Mouse (Mus musculus) ES-E14 (cell line): ENCODE results near the gene Nudt7. TPM values are rescaled to one million over a fixed set of nuclear protein-coding genes. Genes with fewer than 3 reads are reported as not detected.

ENCODE experiments used
- DNase-seq: peaks from one replicate; pipeline ENCODE4 v3.0.0-alpha.2; 2013; ENCODE audit warnings: low read depth, low spot score
- H3K27ac ChIP-seq: 2 replicates; pipeline ENCODE4 v1.5.1; 2012; ENCODE audit warnings: low read depth, mild to moderate bottlenecking, low read length, moderate library complexity, mixed read lengths; ENCODE audit not compliant: poor library complexity, insufficient read depth, severe bottlenecking
- H3K36me3 ChIP-seq: 2 replicates; pipeline ENCODE4 v1.6.1; 2012; ENCODE audit warnings: mild to moderate bottlenecking, low read length, moderate library complexity, mixed read lengths; ENCODE audit not compliant: control insufficient read depth, poor library complexity, insufficient read depth, severe bottlenecking
- H3K4me1 ChIP-seq, 2 experiments: fragments of 150-350 bp in 1 of 2; sonication (generic) in 1 of 2; 2 replicates each; pipeline ENCODE4 v1.6.1; 2012; ENCODE audit warnings: low read length in 2 of 2, mild to moderate bottlenecking in 1 of 2, mixed read lengths in 1 of 2; ENCODE audit not compliant: control insufficient read depth in 2 of 2, insufficient read depth in 2 of 2, poor library complexity in 1 of 2
- H3K4me3 ChIP-seq, 2 experiments: fragments of 150-350 bp in 1 of 2; sonication (generic) in 1 of 2; 2 replicates each; pipeline ENCODE4 v1.5.1; 2012; ENCODE audit warnings: low read length in 2 of 2, low read depth in 1 of 2, mild to moderate bottlenecking in 1 of 2, mixed read lengths in 1 of 2; ENCODE audit not compliant: insufficient read depth in 1 of 2, poor library complexity in 1 of 2, severe bottlenecking in 1 of 2
- H3K9ac ChIP-seq: 2 replicates; pipeline ENCODE4 v1.6.1; 2012; ENCODE audit warnings: low read depth, mild to moderate bottlenecking, low read length, mixed read lengths; ENCODE audit not compliant: poor library complexity, insufficient read depth, severe bottlenecking
- H3K9me3 ChIP-seq: fragments of 150-350 bp; sonication (generic); 2 replicates; pipeline ENCODE4 v1.6.1; 2012; ENCODE audit warnings: low read depth, mild to moderate bottlenecking, low read length; ENCODE audit not compliant: control insufficient read depth, insufficient read depth
- CHD2 ChIP-seq: IDR thresholded peaks from 2 replicates; pipeline ENCODE4 v1.6.1; 2014; ENCODE audit warnings: mild to moderate bottlenecking, low read depth, low read length, inconsistent platforms
- HCFC1 ChIP-seq: IDR thresholded peaks from 2 replicates; pipeline ENCODE4 v1.6.1; 2012; ENCODE audit warnings: low read length, inconsistent platforms, borderline replicate concordance; ENCODE audit not compliant: insufficient read depth
- MAFK ChIP-seq: IDR thresholded peaks from 2 replicates; pipeline ENCODE4 v1.6.1; 2014; ENCODE audit warnings: mild to moderate bottlenecking, low read depth, low read length, inconsistent platforms; ENCODE audit not compliant: insufficient read depth
- ZC3H11A ChIP-seq: IDR thresholded peaks from 2 replicates; pipeline ENCODE4 v1.6.1; 2012; ENCODE audit warnings: low read depth, mild to moderate bottlenecking, inconsistent platforms, low read length, borderline replicate concordance
- ZNF384 ChIP-seq: IDR thresholded peaks from 2 replicates; pipeline ENCODE4 v1.6.1; 2012; ENCODE audit warnings: low read depth, low read length, inconsistent platforms
- in situ Hi-C, 2 experiments: fragments of 600-800 bp; cut with MboI; formaldehyde crosslinking; loops; one replicate each; pipeline ENCODE4 v1.15.1; 2025; ENCODE audit warnings: low sequenced_read_pairs in 2 of 2, inconsistent platforms in 1 of 2; ENCODE audit not compliant: unreplicated experiment in 2 of 2
- total RNA-seq: library from RNA; depleted of rRNA; stranded (reverse); fragments of 300-350 nt; gene quantifications from 2 replicates; pipeline ENCODE4 v1.2.3, GENCODE M21; 2012

The Nudt7 gene
- total RNA-seq, 1 experiment = 1.8 TPM

DNA sequence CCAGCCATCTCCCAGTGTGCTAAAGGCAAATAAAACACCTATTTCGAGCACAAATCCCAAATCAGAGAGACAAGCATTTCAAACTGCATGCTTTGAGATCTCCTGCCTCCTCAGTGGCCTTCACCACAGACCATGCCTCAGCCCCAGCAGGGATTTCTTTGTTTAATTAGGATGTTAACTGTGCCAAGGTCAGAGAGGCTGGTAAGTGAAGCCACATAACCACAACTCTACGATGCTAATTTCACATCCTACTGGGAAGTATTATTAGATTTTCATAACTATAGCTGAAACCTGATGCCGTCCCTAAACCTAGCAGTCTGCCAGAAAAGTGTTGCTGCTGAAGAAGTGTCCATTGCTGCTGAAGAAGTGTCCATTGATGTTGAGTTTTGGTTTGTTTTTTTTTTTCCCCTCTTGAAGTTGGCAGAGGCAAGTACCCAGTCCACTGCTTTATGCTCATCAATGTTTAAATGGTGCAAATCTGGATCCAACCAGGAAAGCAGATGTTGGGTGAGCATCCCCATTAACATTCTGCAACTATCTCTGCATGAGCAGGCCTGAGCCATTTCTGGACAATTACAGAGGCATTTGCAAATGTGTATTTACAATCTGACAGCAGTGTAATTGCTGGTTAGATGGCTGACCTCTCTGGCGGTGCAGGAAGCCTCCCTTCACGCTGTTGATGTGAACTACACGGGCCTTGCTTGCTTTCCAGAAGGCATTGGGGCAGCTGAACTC lies 20.1 kb downstream of the Nudt7 start:
- in situ Hi-C loops = no loop called here
- H3K27ac ChIP-seq = no peak overlapping the region
- H3K9me3 ChIP-seq = no peaks in the 10 kb centered on the region

GRCm38 (mm10) chr8:114158586-114158985 lies 25.2 kb downstream of the Nudt7 start:
- Histone ChIP-seq H3K4me3 (no peak overlapping the region), H3K4me1 (no peaks in the 10 kb centered on the region), H3K36me3 (no peaks in the 10 kb centered on the region), H3K9me3 (no peaks in the 10 kb centered on the region), H3K9ac (no peak overlapping the region), H3K27ac (no peak overlapping the region)
- in situ Hi-C loops = no loop called here
- DNase-seq = no peak
- TF ChIP-seq MAFK (no peak), CHD2 (no peak)

More for the DNA sequence above, 20.1 kb downstream of the Nudt7 start:
- Histone ChIP-seq H3K9ac (no peak overlapping the region), H3K4me1 (no peaks in the 10 kb centered on the region), H3K36me3 (no peaks in the 10 kb centered on the region), H3K4me3 (no peak overlapping the region)
- DNase-seq = no peak
- no peak for TF ChIP-seq ZC3H11A
- no peak for TF ChIP-seq ZNF384
- no peak for TF ChIP-seq HCFC1
- no peak for TF ChIP-seq MAFK
- no peak for TF ChIP-seq CHD2

- Histone ChIP-seq H3K36me3 (no peaks in the 10 kb centered on the region), H3K4me3 (no peak overlapping the region), H3K27ac (no peak overlapping the region), H3K9ac (no peak overlapping the region), H3K4me1 (no peaks in the 10 kb centered on the region), H3K9me3 (no peaks in the 10 kb centered on the region)
- in situ Hi-C loops = no loop called here
- TF ChIP-seq HCFC1 (no peak), CHD2 (no peak), ZC3H11A (no peak), MAFK (no peak), ZNF384 (no peak)
- DNase-seq = no peak
Measured at GRCm38 (mm10) chr8:114159666-114160065, 26.3 kb downstream of the Nudt7 start.

- Histone ChIP-seq H3K9ac (no peak overlapping the region), H3K27ac (no peak overlapping the region), H3K4me1 (no peaks in the 10 kb centered on the region), H3K9me3 (no peaks in the 10 kb centered on the region), H3K36me3 (no peaks in the 10 kb centered on the region), H3K4me3 (no peak overlapping the region)
- in situ Hi-C loops = no loop called here
- no peak for TF ChIP-seq CHD2
- TF ChIP-seq HCFC1 = no peak
- TF ChIP-seq ZNF384 = no peak
- no peak for TF ChIP-seq MAFK
- TF ChIP-seq ZC3H11A = no peak
- no peak for DNase-seq
Measured at GRCm38 (mm10) chr8:114163871-114164270, 30.5 kb downstream of the Nudt7 start.
